Mouse (Mus musculus): ENCODE results near the gene Olfr601.
"Not testable (repeated sequence)": the region's sequence is repeated elsewhere in the genome, so short reads cannot be mapped to it uniquely, and the experiment has no call there.

Gene Olfr601

DNA sequence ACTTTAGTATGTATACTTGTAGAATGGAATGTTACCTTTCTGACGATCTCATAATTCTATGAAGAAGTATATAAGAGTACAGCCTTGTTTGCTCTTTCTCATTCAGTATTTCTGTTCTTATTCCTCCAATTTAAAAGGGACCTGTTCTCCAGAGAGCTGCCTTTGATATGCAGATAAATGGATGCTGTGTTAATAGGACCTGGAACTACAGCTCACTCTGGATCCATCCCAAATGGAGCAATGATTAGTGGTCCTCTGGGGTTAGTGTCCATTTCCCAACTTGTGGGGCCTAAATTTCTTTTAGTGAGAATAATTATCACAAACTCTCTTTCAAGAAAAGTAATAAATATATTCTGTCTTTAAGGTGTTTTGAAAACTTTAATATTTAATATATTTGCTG lies at the start of gene Olfr601:
TSS of gene Olfr601 (minus strand) at position 101 of the 400 bp plus-strand sequence.
- no peak for DNase-seq (ENCODE audit: extremely low read depth, low read depth, low spot score)

DNA sequence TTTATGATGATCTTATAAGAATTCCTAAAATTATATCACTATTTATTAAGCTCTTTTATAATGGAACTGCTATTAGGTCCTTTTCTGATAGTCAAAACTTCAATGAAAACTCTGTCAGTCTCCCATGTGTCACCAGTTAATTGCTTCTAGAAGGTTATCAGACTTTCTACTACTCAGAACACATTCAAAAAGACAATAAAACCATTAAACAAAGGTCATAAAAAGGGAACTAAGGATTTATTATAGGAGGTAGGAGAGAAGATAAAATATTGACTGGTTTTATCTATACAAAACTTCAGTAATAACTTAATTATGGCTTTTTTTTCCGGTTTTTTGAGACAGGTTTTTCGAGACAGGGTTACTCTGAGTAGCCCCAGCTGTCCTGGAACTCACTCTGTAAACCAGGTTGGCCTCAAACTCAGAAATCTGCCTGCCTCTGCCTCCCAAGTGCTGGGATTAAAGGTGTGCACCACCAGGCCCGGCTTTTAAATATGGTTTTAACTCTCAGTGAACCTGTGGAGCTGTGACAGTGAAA lies 44.1 kb upstream of the Olfr601 start:
- DNase-seq (ENCODE audit: extremely low read depth, low read depth, low spot score): not testable (repeated sequence)

DNA sequence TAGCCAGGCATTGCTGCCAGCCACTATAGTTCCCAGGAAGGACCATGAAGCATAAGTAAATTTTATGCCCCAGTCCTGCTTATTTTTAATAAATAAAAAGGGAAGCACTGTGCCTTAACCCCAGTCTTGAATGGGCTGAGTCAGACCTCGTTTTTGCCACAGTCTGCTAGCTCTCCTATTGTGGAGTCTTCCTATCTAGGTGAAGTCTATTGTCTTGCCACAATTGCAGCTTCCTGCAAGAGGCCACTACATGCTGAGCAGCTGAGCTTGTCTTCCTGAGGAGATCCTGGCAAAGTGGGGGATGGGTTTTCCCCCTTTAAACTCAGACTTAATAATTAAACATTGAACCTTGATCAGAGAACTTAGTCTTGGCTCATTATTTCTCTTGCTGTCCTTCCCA lies 36.5 kb upstream of the Olfr601 start:
- no peak for DNase-seq (ENCODE audit: extremely low read depth, low read depth, low spot score)

DNA sequence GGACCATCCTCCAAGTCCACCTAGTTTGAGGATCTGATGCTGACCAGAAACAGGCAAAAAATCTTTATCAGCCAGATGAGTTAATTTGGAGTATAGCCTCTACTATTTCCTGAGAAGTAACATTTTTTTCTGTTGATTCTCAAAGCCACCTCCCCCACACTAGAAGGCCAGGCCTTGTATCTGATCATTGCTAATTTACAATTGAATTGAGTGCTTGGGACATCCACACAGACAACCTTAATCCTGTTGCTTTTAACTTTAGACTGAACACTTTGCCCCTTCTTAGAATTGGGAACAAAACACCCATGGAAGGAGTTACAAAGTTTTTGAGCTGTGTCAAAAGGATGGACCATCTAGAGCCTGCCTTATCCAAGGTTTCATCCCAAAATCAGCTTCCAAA lies 35.3 kb upstream of the Olfr601 start:
- DNase-seq (ENCODE audit: extremely low read depth, low read depth, low spot score): no peak

DNA sequence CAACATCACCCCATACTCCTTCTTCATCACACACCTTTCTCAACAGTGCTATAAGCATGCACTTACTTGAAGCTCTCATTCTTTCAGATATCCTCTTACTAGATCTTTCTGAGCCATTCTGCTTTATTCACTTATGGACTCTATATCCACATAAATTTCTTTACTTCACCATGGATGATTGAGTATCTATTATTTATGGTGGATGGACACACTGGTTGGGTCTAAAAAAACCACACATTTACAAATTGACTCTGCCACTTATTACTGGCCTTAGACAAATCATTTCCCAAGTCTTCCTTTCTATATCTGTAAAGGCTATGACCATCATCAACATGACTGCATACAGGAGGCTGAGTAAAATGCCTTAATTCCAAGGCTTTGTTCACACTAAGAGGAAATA lies 23.6 kb upstream of the Olfr601 start, which contains the start of gene Olfr603:
TSS of gene Olfr603 (minus strand) at position 101 of the 400 bp plus-strand sequence.
- no peak for DNase-seq (ENCODE audit: extremely low read depth, low read depth, low spot score)

DNA sequence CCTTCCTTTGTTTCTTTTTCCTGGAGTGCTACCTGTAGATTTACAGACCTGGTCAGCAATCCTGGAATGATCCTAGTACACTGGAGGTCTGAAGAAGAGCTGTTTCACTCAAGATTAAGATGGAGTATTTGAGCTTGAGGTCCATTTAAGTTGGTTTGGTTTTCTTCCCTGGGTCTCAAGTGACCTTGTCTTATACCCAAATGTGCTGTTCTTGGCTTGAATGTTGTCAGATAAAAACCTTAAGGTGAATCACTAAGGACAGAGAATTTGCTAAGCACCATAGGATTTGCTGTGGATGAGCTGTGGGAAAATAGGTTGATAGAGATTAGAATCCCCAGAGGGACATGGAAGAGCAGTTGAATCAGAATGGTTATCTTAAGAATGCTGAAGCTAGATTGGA lies 12.9 kb downstream of the Olfr601 start, which contains the start of gene Olfr600:
TSS of gene Olfr600 (minus strand) at position 101 of the 400 bp plus-strand sequence.
- DNase-seq (ENCODE audit: extremely low read depth, low read depth, low spot score): no peak

DNA sequence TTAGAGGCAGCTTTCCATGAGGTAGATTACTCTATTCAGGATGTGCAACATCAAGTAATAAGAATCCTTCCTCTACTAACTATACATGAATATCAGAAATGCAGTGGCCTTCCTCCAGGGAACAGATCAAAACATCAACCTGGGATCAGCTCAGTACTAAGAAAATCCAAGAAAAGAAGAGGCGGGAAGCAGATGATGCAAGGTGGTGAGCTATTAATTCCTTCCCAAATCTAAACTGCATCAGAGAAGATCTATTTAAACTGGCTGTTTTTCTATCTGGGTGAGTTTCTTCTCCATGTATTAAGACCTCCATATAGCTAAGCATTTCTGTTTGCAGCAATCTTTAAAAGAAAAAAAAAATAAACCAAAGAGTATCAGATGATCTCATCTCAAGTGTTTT lies 26.8 kb downstream of the Olfr601 start, which contains the start of gene Olfr599:
TSS of gene Olfr599 (plus strand) at position 301 of the 400 bp plus-strand sequence.
- no peak for DNase-seq (ENCODE audit: extremely low read depth, low read depth, low spot score)

DNA sequence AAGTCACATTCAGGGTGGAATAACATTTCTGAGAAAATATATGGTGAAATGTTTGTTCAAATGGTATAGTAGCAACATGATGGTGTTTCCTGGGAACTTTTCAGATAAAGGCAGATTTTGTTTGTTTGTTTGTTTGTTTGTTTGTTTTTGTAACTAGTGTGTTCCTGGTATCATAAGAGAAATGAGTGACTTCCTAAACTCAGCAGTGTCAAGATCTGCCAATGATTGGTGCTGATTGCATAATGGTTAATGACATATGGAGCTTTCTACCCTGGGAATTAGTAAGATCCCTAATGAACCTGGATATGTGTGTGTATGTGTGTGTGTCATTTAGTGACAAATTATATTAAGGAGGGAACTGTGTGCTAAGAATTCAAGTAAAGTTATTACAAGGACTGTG lies 39.2 kb downstream of the Olfr601 start, which contains the start of gene Olfr598:
TSS of gene Olfr598 (plus strand) at position 301 of the 400 bp plus-strand sequence.
- no peak for DNase-seq (ENCODE audit: extremely low read depth, low read depth, low spot score)

DNA sequence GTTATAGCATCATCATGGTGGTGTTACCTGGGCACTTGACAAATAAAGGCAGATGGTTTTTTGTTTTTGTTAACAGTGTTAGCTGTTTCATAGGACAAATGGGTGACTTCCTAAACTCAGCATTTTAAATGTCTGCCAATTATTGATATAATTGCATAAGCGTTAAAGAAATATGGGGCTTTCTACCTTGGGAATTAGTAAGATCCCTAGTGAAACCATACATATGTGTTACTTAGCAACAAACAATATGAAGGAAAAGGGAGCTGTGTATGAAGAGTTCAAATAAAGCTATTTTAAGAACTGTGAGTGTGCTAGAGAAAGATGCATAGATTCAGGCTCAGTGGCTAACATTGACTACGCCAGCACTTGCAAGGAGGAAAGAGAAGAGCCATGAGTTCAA lies 46.4 kb downstream of the Olfr601 start, which contains the start of gene Olfr597:
TSS of gene Olfr597 (plus strand) at position 301 of the 400 bp plus-strand sequence.
- DNase-seq (ENCODE audit: extremely low read depth, low read depth, low spot score): not testable (repeated sequence)

All from fat pad, adult 2 months (tissue).